Mouse (Mus musculus) layer of hippocampus, postnatal 10 days (tissue): ENCODE data around the gene Armc8. TPM values are rescaled to one million over a fixed set of nuclear protein-coding genes. Genes with fewer than 3 reads are reported as not detected.

Source experiments
- total RNA-seq, 2 experiments: library from RNA; stranded (reverse); gene quantifications; 2 replicates each; pipeline ENCODE4 v1.2.3; 2021

Gene Armc8
- total RNA-seq, 2 experiments from 2014 or later: 58.3 to 61.2 TPM

Other genes starting within 250 kb of the Armc8 start
- 1 to 10 TPM; 1.8 TPM for gene Esyt3, start 210.3 kb downstream of the Armc8 start, total RNA-seq
- gene Mras, start 131.5 kb downstream of the Armc8 start, total RNA-seq: 10 to 100 TPM; 77.8 to 96.3 TPM
- under 1 TPM; 0.65 to 0.89 TPM for gene Nme9, start 117.4 kb downstream of the Armc8 start, total RNA-seq
- 10 to 100 TPM; 12.4 to 13.0 TPM for gene Dbr1, start 6.9 kb upstream of the Armc8 start, total RNA-seq
- gene A4gnt, start 43.6 kb upstream of the Armc8 start, total RNA-seq: not detected
- gene Dzip1l, start 60.6 kb upstream of the Armc8 start, total RNA-seq: 10 to 100 TPM; 23.8 to 24.6 TPM
- gene Cldn18, start 148.4 kb upstream of the Armc8 start, total RNA-seq: not detected